31 mouse cellular contexts compared by ENCODE assay signal in the genomic region with DNA sequence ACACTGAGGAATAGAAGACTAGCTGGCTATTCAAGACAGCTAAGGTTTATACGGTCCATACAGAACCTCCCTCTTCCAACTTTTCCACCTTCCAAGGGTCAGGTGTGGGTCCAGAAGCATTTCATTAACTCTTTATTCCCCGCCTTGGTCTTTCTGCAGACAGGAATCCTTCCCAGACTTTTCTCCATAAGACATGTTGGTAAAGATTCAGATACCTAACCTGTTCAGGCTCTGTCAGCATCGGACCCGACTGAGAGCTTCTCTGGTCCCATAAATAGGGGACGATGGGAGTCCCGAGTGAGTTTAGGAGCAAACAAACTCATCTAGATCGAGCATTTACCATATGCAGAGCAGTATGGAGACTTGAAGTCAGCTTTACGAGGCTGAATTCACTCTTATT. TPM values are rescaled to one million over a fixed set of nuclear protein-coding genes. Genes with fewer than 3 reads are reported as not detected.
"Had no signal": no experiment of that assay in that cellular context is flagged by ENCODE, and none has a peak within 500 bp of the region (broad histone marks: within the 10 kb centered on the region; RNA-seq: fewer than 3 reads in every experiment).

No protein-coding gene starts in this region.

- H3K27ac ChIP-seq: left cerebral cortex, adult 2 months; limb, embryonic 10.5 days; limb, embryonic 12.5 days; limb, embryonic 13.5 days; limb, embryonic 15.5 days; liver, embryonic 12.5 days; liver, embryonic 13.5 days; liver, embryonic 14.5 days; liver, embryonic 15.5 days; lung, embryonic 15.5 days; macrophage; midbrain, embryonic 10.5 days; midbrain, embryonic 12.5 days; midbrain, embryonic 13.5 days; midbrain, embryonic 15.5 days; neural tube, embryonic 12.5 days had no signal

- H3K9ac ChIP-seq: limb, embryonic 12.5 days; limb, embryonic 13.5 days; limb, embryonic 15.5 days; liver, embryonic 12.5 days; liver, embryonic 13.5 days; liver, embryonic 14.5 days; liver, embryonic 15.5 days; liver, postnatal 0 days; lung, embryonic 14.5 days; lung, embryonic 15.5 days; midbrain, embryonic 12.5 days; midbrain, embryonic 13.5 days; midbrain, embryonic 15.5 days; neural tube, embryonic 12.5 days had no signal

- H3K36me3 ChIP-seq: limb, embryonic 10.5 days; limb, embryonic 12.5 days; limb, embryonic 13.5 days; limb, embryonic 15.5 days; liver, embryonic 12.5 days; liver, embryonic 13.5 days; liver, embryonic 15.5 days; lung, embryonic 15.5 days; midbrain, embryonic 10.5 days; midbrain, embryonic 12.5 days; midbrain, embryonic 13.5 days; midbrain, embryonic 15.5 days; neural tube, embryonic 12.5 days had no signal

- H3K4me3 ChIP-seq: left cerebral cortex, adult 2 months; limb, embryonic 10.5 days; limb, embryonic 12.5 days; limb, embryonic 13.5 days; limb, embryonic 15.5 days; liver, embryonic 12.5 days; liver, embryonic 13.5 days; liver, embryonic 15.5 days; lung, embryonic 15.5 days; megakaryocyte, embryonic 14.5 days; midbrain, embryonic 10.5 days; midbrain, embryonic 12.5 days; midbrain, embryonic 13.5 days; midbrain, embryonic 15.5 days; myocyte; neural tube, embryonic 12.5 days had no signal

- H3K4me1 ChIP-seq: limb, embryonic 15.5 days; liver, embryonic 13.5 days; liver, embryonic 15.5 days; megakaryocyte, embryonic 14.5 days; midbrain, embryonic 13.5 days; midbrain, embryonic 15.5 days had no signal

- DNase-seq: left cerebral cortex, postnatal 4 days; liver; liver, embryonic 13.5 days; liver, postnatal 0 days; lung, adult 18-20 months; lung, adult 2 months; lung, embryonic 14.5 days; lung, postnatal 10 days; lung, postnatal 14 days; lung, postnatal 36 days; lung, postnatal 4 days; midbrain, embryonic 14.5 days had no signal

- H3K27me3 ChIP-seq: limb, embryonic 12.5 days; limb, embryonic 13.5 days; limb, embryonic 15.5 days; liver, embryonic 12.5 days; liver, embryonic 13.5 days; liver, embryonic 15.5 days; lung, embryonic 15.5 days; midbrain, embryonic 12.5 days; midbrain, embryonic 13.5 days; midbrain, embryonic 15.5 days; neural tube, embryonic 12.5 days had no signal

- H3K9me3 ChIP-seq: limb, embryonic 10.5 days; limb, embryonic 12.5 days; limb, embryonic 13.5 days; limb, embryonic 15.5 days; liver, embryonic 12.5 days; liver, embryonic 13.5 days; liver, embryonic 15.5 days; lung, embryonic 15.5 days; megakaryocyte, embryonic 14.5 days; midbrain, embryonic 10.5 days; midbrain, embryonic 12.5 days; midbrain, embryonic 13.5 days; midbrain, embryonic 15.5 days; neural tube, embryonic 12.5 days had no signal

- ATAC-seq: liver, embryonic 12.5 days; liver, postnatal 0 days; lung, postnatal 0 days; midbrain, embryonic 13.5 days; midbrain, embryonic 15.5 days had no signal

- H3K4me2 ChIP-seq: limb, embryonic 12.5 days; limb, embryonic 13.5 days; limb, embryonic 15.5 days; liver, embryonic 11.5 days; liver, embryonic 12.5 days; liver, embryonic 13.5 days; liver, embryonic 15.5 days; lung, embryonic 14.5 days; lung, embryonic 15.5 days; midbrain, embryonic 12.5 days; midbrain, embryonic 13.5 days; midbrain, embryonic 15.5 days; neural tube, embryonic 12.5 days had no signal

RNA-seq across cellular contexts. Expression of a gene that starts 12.3 kb away (rescaled TPM):
- polyA plus RNA-seq: lung, embryonic 15.5 days had no signal
